Mouse (Mus musculus): Measurements from ENCODE around the gene Ret. TPM values are rescaled to one million over a fixed set of nuclear protein-coding genes. Genes with fewer than 3 reads are reported as not detected.
A peak's percentile ranks its signal among the peaks of the same experiment; 100 is the strongest.

The Ret gene
- total and polyA plus RNA-seq, 3 experiments: not detected

DNA sequence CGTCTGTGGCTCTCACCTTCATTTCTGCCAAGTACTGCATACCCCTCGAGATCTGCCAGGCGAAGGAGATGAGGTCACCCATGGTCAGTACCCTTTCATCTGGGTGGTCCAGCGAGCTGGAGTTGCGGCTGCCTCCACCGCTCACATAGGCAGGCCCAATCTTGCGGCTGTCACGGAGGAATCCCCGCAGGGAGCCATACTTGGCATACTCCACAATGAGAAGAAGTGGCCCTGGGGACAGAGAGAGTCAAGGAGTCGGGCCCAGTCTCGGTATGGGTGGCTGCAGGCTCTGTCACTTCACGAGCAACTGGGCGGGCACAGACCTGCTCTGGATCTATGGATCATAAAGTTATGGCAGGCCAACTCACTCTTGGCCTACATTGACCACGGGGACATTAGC lies 29.4 kb downstream of the Ret start:
- TF ChIP-seq SMC3 (IDR thresholded peaks at IDR 0.05; ENCODE audit: low read depth, low read length): no peak
- no peak for TF ChIP-seq HCFC1 (IDR thresholded peaks at IDR 0.05; ENCODE audit: low read depth, low read length)
- no peak for TF ChIP-seq USF1 (IDR thresholded peaks at IDR 0.05; ENCODE audit: low read depth, low read length)
- no peak for TF ChIP-seq MYC (IDR thresholded peaks at IDR 0.05; ENCODE audit: low read depth, low read length)
- TF ChIP-seq MAX (IDR thresholded peaks at IDR 0.05; ENCODE audit: low read length): no peak
- TF ChIP-seq ZC3H11A (IDR thresholded peaks at IDR 0.05; ENCODE audit: low read depth, low read length): no peak
- TF ChIP-seq TAL1 (IDR thresholded peaks at IDR 0.05; ENCODE audit: low read length): no peak
- TF ChIP-seq NRF1 (IDR thresholded peaks at IDR 0.05; ENCODE audit: insufficient read depth, low read depth, low read length, poor library complexity, severe bottlenecking): no peak
- TF ChIP-seq ELF1 (IDR thresholded peaks at IDR 0.05; ENCODE audit: low read depth, low read length): no peak
- TF ChIP-seq E2F4 (IDR thresholded peaks at IDR 0.05; ENCODE audit: borderline replicate concordance, low read depth, low read length): no peak
- no peak for TF ChIP-seq SIN3A (IDR thresholded peaks at IDR 0.05; ENCODE audit: low read length)
- no peak for TF ChIP-seq GABPA (IDR thresholded peaks at IDR 0.05; ENCODE audit: low read depth, low read length)
- TF ChIP-seq NELFE (IDR thresholded peaks at IDR 0.05; ENCODE audit: low read depth, low read length): no peak
- TF ChIP-seq POLR2A (IDR thresholded peaks at IDR 0.05; ENCODE audit: control insufficient read depth in 1 of 2, insufficient read depth in 1 of 2, low read depth in 1 of 2, low read length in 2 of 2, poor library complexity in 1 of 2): no peak
- no peak for TF ChIP-seq MYB (IDR thresholded peaks at IDR 0.05; ENCODE audit: low read depth, low read length)
- TF ChIP-seq MEF2A (IDR thresholded peaks at IDR 0.05; ENCODE audit: extremely low read depth, insufficient replicate concordance, low read depth, low read length, poor library complexity, severe bottlenecking): no peak
- no peak for TF ChIP-seq TBP (IDR thresholded peaks at IDR 0.05; ENCODE audit: low read depth, low read length)
- no peaks in the 10 kb centered on the region for H3K27me3 ChIP-seq (ENCODE audit: control insufficient read depth in 1 of 2, insufficient read depth in 2 of 2, low read length in 2 of 2)
- H3K4me1 ChIP-seq (ENCODE audit: control insufficient read depth in 1 of 2, insufficient read depth in 2 of 2, low read length in 2 of 2): no peaks in the 10 kb centered on the region
- no peak for DNase-seq (ENCODE audit: low read depth, low spot score)
- H3K79me2 ChIP-seq (ENCODE audit: control insufficient read depth, insufficient read depth, low read length, poor library complexity): no peaks in the 10 kb centered on the region
- no peak overlapping the region for H3K27ac ChIP-seq (ENCODE audit: control insufficient read depth, low read depth, low read length)
- H3K4me3 ChIP-seq (ENCODE audit: control insufficient read depth in 1 of 2, insufficient read depth in 1 of 2, low read depth in 2 of 2, low read length in 2 of 2): no peak overlapping the region
- no peaks in the 10 kb centered on the region for H3K9me3 ChIP-seq (replicated peaks; ENCODE audit: insufficient read depth, low read length)
- no peak overlapping the region for H3K9ac ChIP-seq (ENCODE audit: control insufficient read depth, low read depth, low read length, poor library complexity, severe bottlenecking)
- H3K36me3 ChIP-seq (ENCODE audit: control insufficient read depth in 1 of 2, insufficient read depth in 2 of 2, low read length in 2 of 2): no peaks in the 10 kb centered on the region

DNA sequence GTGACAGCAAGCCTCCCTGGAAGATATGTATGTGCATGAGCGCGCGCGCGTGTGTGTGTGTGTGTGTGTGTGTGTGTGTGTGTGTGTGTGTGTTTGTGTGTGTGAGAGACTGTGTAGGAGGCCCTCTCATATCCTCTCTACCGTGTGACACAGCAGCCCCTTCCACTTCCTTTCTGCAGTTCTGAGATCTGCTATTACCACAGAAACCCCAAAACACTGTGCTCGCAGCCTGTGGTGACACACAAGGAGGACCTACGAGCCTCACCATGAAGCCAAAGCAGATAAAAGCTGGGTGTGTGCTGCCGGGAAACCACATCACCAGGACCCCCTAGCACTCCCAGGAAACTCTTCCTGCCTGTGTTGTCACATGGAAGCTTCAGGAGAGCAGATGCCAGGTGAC lies 30.5 kb downstream of the Ret start:
- no peaks in the 10 kb centered on the region for H3K4me1 ChIP-seq (ENCODE audit: control insufficient read depth in 1 of 2, insufficient read depth in 2 of 2, low read length in 2 of 2)
- TF ChIP-seq MEF2A (IDR thresholded peaks at IDR 0.05; ENCODE audit: extremely low read depth, insufficient replicate concordance, low read depth, low read length, poor library complexity, severe bottlenecking): no peak
- no peak for TF ChIP-seq MAFK (IDR thresholded peaks at IDR 0.05; ENCODE audit: borderline replicate concordance, low read depth, low read length)
- no peak for TF ChIP-seq JUND (IDR thresholded peaks at IDR 0.05; ENCODE audit: low read depth, low read length)
- TF ChIP-seq CHD1 (IDR thresholded peaks at IDR 0.05; ENCODE audit: low read depth, low read length): no peak
- TF ChIP-seq E2F4 (IDR thresholded peaks at IDR 0.05; ENCODE audit: borderline replicate concordance, low read depth, low read length): no peak
- TF ChIP-seq GABPA (IDR thresholded peaks at IDR 0.05; ENCODE audit: low read depth, low read length): no peak
- TF ChIP-seq TAL1 (IDR thresholded peaks at IDR 0.05; ENCODE audit: low read length): no peak
- TF ChIP-seq ZC3H11A (IDR thresholded peaks at IDR 0.05; ENCODE audit: low read depth, low read length): no peak
- no peak for TF ChIP-seq ZMIZ1 (IDR thresholded peaks at IDR 0.05; ENCODE audit: low read depth, low read length)
- H3K79me2 ChIP-seq (ENCODE audit: control insufficient read depth, insufficient read depth, low read length, poor library complexity): no peaks in the 10 kb centered on the region
- H3K27me3 ChIP-seq (ENCODE audit: control insufficient read depth in 1 of 2, insufficient read depth in 2 of 2, low read length in 2 of 2): no peaks in the 10 kb centered on the region
- peak; percentile 21 for DNase-seq (ENCODE audit: low read depth, low spot score)
- H3K9ac ChIP-seq (ENCODE audit: control insufficient read depth, low read depth, low read length, poor library complexity, severe bottlenecking): no peak overlapping the region
- H3K4me3 ChIP-seq (ENCODE audit: control insufficient read depth in 1 of 2, insufficient read depth in 1 of 2, low read depth in 2 of 2, low read length in 2 of 2): no peak overlapping the region
- H3K9me3 ChIP-seq (replicated peaks; ENCODE audit: insufficient read depth, low read length): no peaks in the 10 kb centered on the region
- H3K27ac ChIP-seq (ENCODE audit: control insufficient read depth, low read depth, low read length): no peak overlapping the region
- H3K36me3 ChIP-seq (ENCODE audit: control insufficient read depth in 1 of 2, insufficient read depth in 2 of 2, low read length in 2 of 2): no peaks in the 10 kb centered on the region
